Mouse (Mus musculus): ENCODE results near the gene Tmem182. TPM values are rescaled to one million over a fixed set of nuclear protein-coding genes. Genes with fewer than 3 reads are reported as not detected.

The Tmem182 gene
- total RNA-seq, 2 experiments from 2014 or later = 0.20 TPM; not detected in 1

- DNase-seq (ENCODE audit: low spot score in 2 of 2) = no peak
- H3K4me3 ChIP-seq = no peak overlapping the region
- no peak for TF ChIP-seq CTCF (conservative IDR thresholded peaks at IDR 0.05)
- H3K27ac ChIP-seq = no peak overlapping the region
Observed at GRCm38 (mm10) chr1:40783450-40783849, 22.0 kb upstream of the Tmem182 start.

DNA sequence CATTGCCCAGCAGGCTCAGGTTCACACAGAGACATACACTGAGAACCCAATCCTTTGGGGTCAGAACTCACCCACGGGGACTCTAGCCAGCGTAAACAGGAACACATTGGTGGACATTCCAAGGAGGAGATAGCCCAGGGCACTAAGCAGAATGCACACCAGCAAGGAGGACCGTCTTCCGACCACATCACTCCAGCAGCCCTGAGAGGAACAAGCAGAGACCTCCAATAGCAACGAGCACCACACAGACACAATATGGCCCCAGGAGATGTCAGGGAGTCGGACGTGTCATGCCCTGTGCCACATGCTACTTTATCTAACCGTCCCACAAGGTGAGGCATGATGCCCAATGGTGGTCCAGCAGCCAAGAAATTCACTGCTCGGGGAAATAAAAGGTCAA is 21.1 kb upstream of the Tmem182 start:
- Histone ChIP-seq H3K4me3 (no peak overlapping the region), H3K27ac (no peak overlapping the region)
- DNase-seq (ENCODE audit: low spot score in 2 of 2) = no peak
- TF ChIP-seq CTCF (conservative IDR thresholded peaks at IDR 0.05) = no peak

GRCm38 (mm10) chr1:40785876-40786445 is 19.4 kb upstream of the Tmem182 start:
- Histone ChIP-seq H3K27ac (no peak overlapping the region), H3K4me3 (no peak overlapping the region)
- no peak for TF ChIP-seq CTCF (conservative IDR thresholded peaks at IDR 0.05)
- DNase-seq (ENCODE audit: low spot score in 2 of 2) = no peak

- H3K4me3 ChIP-seq = no peak overlapping the region
- no peak overlapping the region for H3K27ac ChIP-seq
- DNase-seq (ENCODE audit: low spot score in 2 of 2) = peak in 1 of 2 experiments; percentile 16
- TF ChIP-seq CTCF (conservative IDR thresholded peaks at IDR 0.05) = no peak
Observed at GRCm38 (mm10) chr1:40788956-40789355, 16.4 kb upstream of the Tmem182 start.

GRCm38 (mm10) chr1:40789666-40790233 is 15.7 kb upstream of the Tmem182 start:
- Histone ChIP-seq H3K27ac (peak overlapping the region; percentile 56; the same call in 1 of the 2 replicates), H3K4me3 (peak overlapping the region; percentile 92)
- TF ChIP-seq CTCF (conservative IDR thresholded peaks at IDR 0.05) = no peak
- DNase-seq (ENCODE audit: low spot score in 2 of 2) = no peak

DNA sequence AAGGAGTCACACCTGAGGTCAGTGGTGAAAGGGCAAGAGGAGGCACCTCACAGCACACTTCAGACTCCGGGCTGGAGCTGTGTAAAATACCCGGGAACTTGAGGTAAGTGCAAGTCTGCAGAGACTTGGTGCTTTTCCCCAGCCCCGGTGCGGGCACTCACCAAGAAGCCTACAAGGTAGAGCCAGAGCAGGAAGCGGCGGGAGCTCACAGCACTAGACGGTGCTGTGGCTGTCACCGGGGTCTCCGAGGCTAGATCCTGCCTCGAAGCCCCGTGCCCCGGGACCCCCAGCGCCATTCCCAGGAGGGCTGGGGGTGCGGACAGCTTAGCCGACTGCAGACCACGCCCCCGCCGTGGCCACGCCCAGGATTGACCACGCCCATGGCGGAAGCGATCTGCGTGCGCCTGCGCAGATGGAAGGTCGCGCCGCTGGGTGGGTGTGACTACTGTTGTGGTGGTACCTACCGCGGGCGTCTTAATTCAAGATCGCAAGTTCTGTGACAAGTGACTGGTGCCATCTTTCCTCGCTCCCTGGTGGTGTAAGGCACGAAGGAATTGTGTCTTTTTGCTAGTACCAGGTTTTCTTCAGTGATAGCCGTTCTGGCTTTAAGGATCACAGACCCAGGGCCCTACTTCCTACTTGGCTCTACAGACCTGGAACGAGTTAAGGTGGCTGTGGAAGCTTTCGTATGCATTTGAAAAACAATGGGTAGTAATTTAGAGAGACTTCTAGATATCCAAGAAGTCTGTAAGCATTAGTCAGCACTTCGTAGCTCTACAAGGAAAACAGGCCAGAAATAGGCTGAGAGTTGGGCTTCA is 14.9 kb upstream of the Tmem182 start, which contains the start of gene Mfsd9:
TSS of gene Mfsd9 (minus strand) at position 364 of the 818 bp plus-strand sequence.
- TF ChIP-seq CTCF (conservative IDR thresholded peaks at IDR 0.05) = no peak
- peak; percentile 90 to 92 for DNase-seq (ENCODE audit: low spot score in 2 of 2)
- H3K4me3 ChIP-seq = peak within 1 kb of the TSS; percentile 92
- peak within 1 kb of the TSS; percentile 56; the same call in 1 of the 2 replicates for H3K27ac ChIP-seq

DNA sequence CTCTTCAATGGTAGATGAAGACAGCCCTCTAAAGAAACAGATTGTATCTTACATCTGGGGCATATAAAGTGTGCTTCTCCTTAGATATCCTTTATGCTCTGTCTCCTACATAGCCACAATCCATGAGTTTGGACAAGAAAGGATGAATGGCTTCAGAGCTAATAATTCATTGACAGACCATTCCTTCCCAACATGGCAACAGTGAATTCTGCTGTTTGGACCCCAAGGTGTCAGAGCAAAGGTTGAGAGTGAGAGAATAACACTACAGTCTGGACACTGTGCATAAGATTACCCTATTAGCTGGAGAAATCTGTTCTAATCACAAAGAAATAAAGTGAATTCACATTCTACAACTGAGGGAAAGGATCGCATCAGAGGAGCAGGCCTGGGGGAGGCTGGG is 9.9 kb upstream of the Tmem182 start:
- DNase-seq (ENCODE audit: low spot score in 2 of 2) = no peak
- H3K27ac ChIP-seq = no peak overlapping the region
- TF ChIP-seq CTCF (conservative IDR thresholded peaks at IDR 0.05) = no peak
- H3K4me3 ChIP-seq = no peak overlapping the region

DNA sequence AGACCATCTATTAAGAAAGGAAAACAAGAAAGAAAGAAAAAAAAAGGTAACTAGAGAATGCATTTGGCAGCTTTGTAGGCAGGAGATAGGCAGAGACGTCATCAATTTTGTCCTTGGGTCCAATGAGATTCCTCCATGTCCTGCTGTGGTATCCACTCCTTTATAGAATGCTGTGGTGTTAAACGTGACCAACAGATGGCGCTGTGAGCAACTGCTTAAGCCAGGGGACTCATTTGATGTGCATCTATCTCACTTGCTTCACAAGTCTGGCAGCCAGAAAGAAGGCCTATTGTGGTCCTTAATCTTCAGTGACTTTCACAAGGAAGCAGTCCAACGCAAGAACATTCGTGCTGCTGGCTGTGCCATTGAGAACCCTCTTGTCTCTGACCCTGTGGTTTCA is 8.1 kb upstream of the Tmem182 start:
- DNase-seq (ENCODE audit: low spot score in 2 of 2) = peak; percentile 62 to 73
- peak; percentile 94 for TF ChIP-seq CTCF (conservative IDR thresholded peaks at IDR 0.05)
- Histone ChIP-seq H3K4me3 (no peak overlapping the region), H3K27ac (no peak overlapping the region)

DNA sequence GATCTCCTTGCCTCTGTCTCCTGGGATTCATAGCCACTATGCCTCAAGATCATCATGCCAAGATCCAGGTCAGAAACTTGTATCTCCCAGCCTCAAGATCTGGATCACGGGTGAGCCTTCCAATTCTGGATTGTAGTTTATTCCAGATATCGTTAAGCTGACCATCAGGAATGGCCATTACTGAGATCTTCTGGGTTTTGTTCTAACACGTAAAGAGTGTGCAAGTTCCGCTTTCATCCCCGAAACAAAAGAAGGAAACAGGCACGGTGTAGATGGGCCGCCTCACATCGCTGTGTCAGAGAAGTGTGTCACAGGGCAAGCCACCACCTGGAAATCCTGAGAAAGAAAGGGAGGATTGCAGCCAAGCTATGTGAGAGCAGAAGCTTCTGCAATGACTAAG is 6.3 kb upstream of the Tmem182 start:
- DNase-seq (ENCODE audit: low spot score in 2 of 2) = no peak
- H3K27ac ChIP-seq = no peak overlapping the region

GRCm38 (mm10) chr1:40800908-40801307 is 4.5 kb upstream of the Tmem182 start:
- TF ChIP-seq CTCF (conservative IDR thresholded peaks at IDR 0.05) = no peak
- no peak for DNase-seq (ENCODE audit: low spot score in 2 of 2)
- no peak overlapping the region for H3K27ac ChIP-seq
- H3K4me3 ChIP-seq = no peak overlapping the region

More for the DNA sequence above, 6.3 kb upstream of the Tmem182 start:
- H3K4me3 ChIP-seq = no peak overlapping the region
- TF ChIP-seq CTCF (conservative IDR thresholded peaks at IDR 0.05) = no peak

GRCm38 (mm10) chr1:40802759-40803158 is 2.6 kb upstream of the Tmem182 start:
- H3K4me3 ChIP-seq = no peak overlapping the region
- no peak overlapping the region for H3K27ac ChIP-seq
- peak; percentile 49 to 70 for DNase-seq (ENCODE audit: low spot score in 2 of 2)

GRCm38 (mm10) chr1:40804118-40804517 is 1.3 kb upstream of the Tmem182 start:
- TF ChIP-seq CTCF (conservative IDR thresholded peaks at IDR 0.05) = no peak
- no peak for DNase-seq (ENCODE audit: low spot score in 2 of 2)
- no peak overlapping the region for H3K27ac ChIP-seq
- H3K4me3 ChIP-seq = no peak overlapping the region

More at GRCm38 (mm10) chr1:40802759-40803158, 2.6 kb upstream of the Tmem182 start:
- TF ChIP-seq CTCF (conservative IDR thresholded peaks at IDR 0.05) = peak; percentile 95

DNA sequence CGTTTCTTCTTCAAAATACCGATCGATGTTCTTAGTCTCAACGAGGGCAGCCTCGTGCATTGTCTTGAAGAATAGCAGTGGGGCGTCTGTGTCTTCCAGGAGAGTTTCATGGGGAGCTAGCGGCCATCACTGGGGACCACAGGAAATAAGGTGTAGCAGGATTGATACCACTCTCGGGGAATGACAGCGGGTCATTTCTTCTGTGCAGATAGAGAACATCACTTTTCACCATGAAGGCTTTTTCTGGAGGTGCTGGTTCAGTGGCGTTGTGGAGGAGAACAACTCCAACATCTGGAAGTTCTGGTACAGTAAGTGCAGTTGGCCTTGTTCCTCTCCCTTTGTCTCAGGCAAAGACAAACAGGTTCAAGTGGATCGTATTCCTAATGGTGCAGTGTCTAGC is 490 bp downstream of the Tmem182 start:
- no peak for TF ChIP-seq CTCF (conservative IDR thresholded peaks at IDR 0.05)
- H3K4me3 ChIP-seq = no peak overlapping the region
- H3K27ac ChIP-seq = no peak overlapping the region
- no peak for DNase-seq (ENCODE audit: low spot score in 2 of 2)

Data from layer of hippocampus, adult 2 months (tissue).